Mouse (Mus musculus) stomach, embryonic 15.5 days (tissue): ENCODE data around the gene Taf1c. TPM values are rescaled to one million over a fixed set of nuclear protein-coding genes. Genes with fewer than 3 reads are reported as not detected.

Source experiments
- ATAC-seq: fragments of 200-750 bp; cut with Nextera tagmentation; 2 replicates; pipeline ENCODE4 v1.8.0; 2017; ENCODE audit warnings: low read depth, moderate number of reproducible peaks, moderate TSS enrichment; ENCODE audit not compliant: insufficient read depth, low FRiP score
- H3K27ac ChIP-seq: fragments of 300-500 bp; sonication (generic); 2 replicates; pipeline ENCODE4 v1.5.1; 2015; ENCODE audit warnings: mild to moderate bottlenecking, inconsistent platforms
- H3K27me3 ChIP-seq: fragments of 300-500 bp; sonication (generic); replicated peaks from 2 replicates; pipeline ENCODE4 v1.6.1; 2015; ENCODE audit warnings: inconsistent platforms
- H3K36me3 ChIP-seq: fragments of 300-500 bp; sonication (generic); 2 replicates; pipeline ENCODE4 v1.6.1; 2015; ENCODE audit warnings: inconsistent platforms
- H3K4me1 ChIP-seq: fragments of 300-500 bp; sonication (generic); 2 replicates; pipeline ENCODE4 v1.6.1; 2015; ENCODE audit warnings: inconsistent platforms
- H3K4me2 ChIP-seq: fragments of 300-500 bp; sonication (generic); 2 replicates; pipeline ENCODE4 v1.6.1; 2015; ENCODE audit warnings: mild to moderate bottlenecking, inconsistent platforms
- H3K4me3 ChIP-seq: fragments of 300-500 bp; sonication (generic); replicated peaks from 2 replicates; pipeline ENCODE4 v1.5.1; 2015; ENCODE audit warnings: inconsistent platforms
- H3K9ac ChIP-seq: fragments of 300-500 bp; sonication (generic); 2 replicates; pipeline ENCODE4 v1.6.1; 2015; ENCODE audit warnings: inconsistent platforms
- H3K9me3 ChIP-seq: fragments of 300-500 bp; sonication (generic); 2 replicates; pipeline ENCODE4 v1.6.1; 2016; ENCODE audit warnings: inconsistent platforms
- WGBS: fragments of 180-500 bp; shearing (Covaris S2); methylation state at CpG from one replicate; pipeline ENCODE4 v1.1.7; 2015; 5-methylcytosine and 5-hydroxymethylcytosine counted together
- polyA plus RNA-seq: library from polyadenylated mRNA; unstranded; fragments of >200 nt; fragmentation: Nextera tagmentation; extraction: Ambion mirVana; gene quantifications from 2 replicates; pipeline ENCODE4 v1.2.1, GENCODE M21; 2015

The Taf1c gene
- polyA plus RNA-seq, 1 experiment from 2014 or later = 9.7 TPM

GRCm38 (mm10) chr8:119635958-119636357 lies 30.9 kb upstream of the Taf1c start:
- 58% methylated on average over 2 of the region's 2 CpGs for WGBS
- Histone ChIP-seq H3K27ac (no peak overlapping the region), H3K4me1 (peaks cover 11% of the 10 kb centered on the region; the same call in 1 of the 2 replicates), H3K9ac (no peak overlapping the region), H3K36me3 (no peaks in the 10 kb centered on the region), H3K4me3 (no peak overlapping the region), H3K27me3 (peaks cover 12% of the 10 kb centered on the region; the same call in 1 of the 2 replicates), H3K9me3 (no peaks in the 10 kb centered on the region), H3K4me2 (no peak overlapping the region)
- ATAC-seq = no peak

DNA sequence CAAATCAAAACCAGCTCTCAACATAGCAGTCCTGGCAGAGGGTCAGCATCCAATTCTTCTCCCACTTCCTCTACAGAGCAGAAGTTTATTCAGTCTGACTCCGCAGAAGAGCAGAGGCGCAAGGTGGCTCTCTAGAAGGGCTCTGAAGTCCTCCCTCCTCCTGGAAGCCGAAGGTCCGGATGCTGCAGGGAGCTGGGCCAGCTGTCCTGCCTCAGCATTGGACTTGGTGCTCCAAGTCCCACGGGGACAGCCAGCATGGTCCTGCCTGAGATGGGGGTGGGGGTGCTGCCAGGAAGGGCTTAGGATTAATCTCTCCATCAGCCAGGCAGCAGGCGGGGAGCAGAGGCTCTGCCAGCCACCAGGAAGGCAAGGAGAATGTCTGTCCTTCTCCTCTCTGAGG lies 30.4 kb upstream of the Taf1c start, which contains the start of gene Kcng4:
Gene Kcng4 (minus strand): TSS at position 303 of the 400 bp plus-strand sequence.
- 32% methylated on average over 6 of the region's 6 CpGs for WGBS
- Histone ChIP-seq H3K4me3 (no peak within 1 kb of the TSS), H3K4me1 (peaks cover 11% of the 10 kb centered on the region; the same call in 1 of the 2 replicates), H3K9ac (no peak within 1 kb of the TSS), H3K27me3 (peaks cover 12% of the 10 kb centered on the region; the same call in 1 of the 2 replicates), H3K27ac (no peak within 1 kb of the TSS), H3K4me2 (no peak within 1 kb of the TSS), H3K9me3 (no peaks in the 10 kb centered on the region), H3K36me3 (no peaks in the 10 kb centered on the region)
- no peak for ATAC-seq

DNA sequence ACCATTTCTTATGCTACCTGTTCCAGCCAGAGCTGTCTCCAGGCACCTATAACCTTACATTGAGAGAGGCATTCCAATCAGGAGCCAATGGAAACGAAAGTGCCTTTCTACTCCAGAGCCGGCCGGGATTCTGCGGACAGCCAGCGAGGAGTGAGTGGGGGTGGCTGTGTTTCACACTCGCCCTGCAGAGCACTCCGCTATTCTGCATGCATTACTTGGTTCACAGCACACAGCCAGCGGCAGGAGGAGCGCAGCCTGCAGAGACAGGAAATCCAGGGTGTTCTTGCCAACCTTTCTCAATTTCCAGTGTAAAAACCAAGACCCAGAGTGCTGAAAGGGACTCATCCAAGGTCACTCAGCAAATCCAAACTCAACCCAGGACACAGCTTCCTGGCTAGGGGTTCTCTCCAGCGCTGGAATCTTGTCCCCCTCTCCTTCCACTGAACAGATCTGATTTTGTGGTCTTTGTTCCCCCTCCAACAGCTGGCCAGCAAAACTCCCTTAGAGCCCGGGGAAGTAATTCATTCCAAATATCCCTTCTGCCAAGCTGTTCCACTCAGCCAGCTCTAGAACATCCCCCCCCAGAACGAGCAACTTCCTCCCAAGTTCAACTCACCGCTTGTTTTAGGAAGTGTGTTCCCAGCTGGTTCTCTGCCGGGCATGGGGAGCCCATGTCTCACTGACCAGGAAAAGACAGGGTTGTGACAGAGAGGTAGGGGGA lies 29.8 kb upstream of the Taf1c start:
- H3K9ac ChIP-seq = no peak overlapping the region
- H3K27ac ChIP-seq = no peak overlapping the region
- H3K4me3 ChIP-seq = no peak overlapping the region
- no peaks in the 10 kb centered on the region for H3K9me3 ChIP-seq
- H3K4me2 ChIP-seq = no peak overlapping the region
- 33% methylated on average over 14 of the region's 14 CpGs for WGBS
- ATAC-seq = no peak
- H3K27me3 ChIP-seq = peaks cover 12% of the 10 kb centered on the region; the same call in 1 of the 2 replicates
- H3K36me3 ChIP-seq = no peaks in the 10 kb centered on the region
- peaks cover 11% of the 10 kb centered on the region; the same call in 1 of the 2 replicates for H3K4me1 ChIP-seq

DNA sequence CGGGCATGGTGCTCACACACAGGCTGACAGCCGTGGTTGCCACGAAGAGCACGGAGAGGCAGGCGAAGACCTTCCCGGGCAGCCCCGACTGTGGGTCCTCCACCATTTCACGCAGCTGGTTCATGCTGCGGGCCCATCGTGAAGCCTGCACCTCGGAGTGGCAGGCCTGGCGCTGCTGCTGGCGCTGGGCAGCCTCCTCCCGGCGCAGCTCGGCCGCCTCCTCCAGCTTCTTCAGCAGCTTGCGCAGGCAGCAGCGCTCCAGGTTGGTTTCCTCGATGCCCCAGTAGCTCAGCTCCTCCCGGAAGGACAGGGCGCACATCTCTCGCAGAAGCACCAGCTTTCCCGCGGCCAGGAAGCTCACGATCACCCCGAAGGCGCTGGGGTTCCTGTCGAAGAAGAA lies 27.9 kb upstream of the Taf1c start:
- Histone ChIP-seq H3K27ac (no peak overlapping the region), H3K36me3 (no peaks in the 10 kb centered on the region), H3K9ac (no peak overlapping the region), H3K4me1 (peaks cover 11% of the 10 kb centered on the region; the same call in 1 of the 2 replicates), H3K27me3 (peaks cover 12% of the 10 kb centered on the region; the same call in 1 of the 2 replicates), H3K4me3 (no peak overlapping the region), H3K4me2 (no peak overlapping the region), H3K9me3 (no peaks in the 10 kb centered on the region)
- ATAC-seq = no peak
- WGBS = 56% methylated on average over 29 of the region's 29 CpGs

- no peak for ATAC-seq
Observed at GRCm38 (mm10) chr8:119632246-119632645, 27.2 kb upstream of the Taf1c start.

DNA sequence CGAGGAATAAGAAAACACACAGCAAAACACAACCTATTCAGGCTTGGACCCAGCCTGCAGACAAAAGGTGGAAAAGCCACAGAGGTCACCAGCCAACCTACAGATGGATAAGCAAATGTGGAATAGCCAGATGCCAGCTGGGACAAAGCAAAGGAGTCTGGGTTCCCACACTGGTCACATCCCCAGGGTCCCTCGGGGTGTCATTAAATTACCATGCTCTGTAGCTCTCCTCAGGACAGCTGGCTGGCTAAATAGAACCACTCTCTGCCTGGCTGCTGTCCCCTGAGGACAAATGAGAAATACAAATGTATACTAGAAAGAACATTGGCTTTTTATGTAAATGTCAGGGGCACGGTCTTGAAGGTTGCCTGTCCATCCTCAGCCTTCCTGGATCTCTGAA lies 25.8 kb upstream of the Taf1c start:
- 50% methylated on average over 3 of the region's 3 CpGs for WGBS
- Histone ChIP-seq H3K36me3 (no peaks in the 10 kb centered on the region), H3K4me1 (peaks cover 6% of the 10 kb centered on the region; the same call in 1 of the 2 replicates), H3K27me3 (peaks cover 12% of the 10 kb centered on the region; the same call in 1 of the 2 replicates), H3K4me3 (no peak overlapping the region), H3K27ac (no peak overlapping the region), H3K9ac (no peak overlapping the region), H3K4me2 (no peak overlapping the region), H3K9me3 (no peaks in the 10 kb centered on the region)
- ATAC-seq = no peak

More at GRCm38 (mm10) chr8:119632246-119632645, 27.2 kb upstream of the Taf1c start:
- Histone ChIP-seq H3K9ac (no peak overlapping the region), H3K9me3 (no peaks in the 10 kb centered on the region), H3K27ac (no peak overlapping the region), H3K4me2 (no peak overlapping the region), H3K4me3 (no peak overlapping the region), H3K4me1 (peaks cover 11% of the 10 kb centered on the region; the same call in 1 of the 2 replicates), H3K27me3 (peaks cover 12% of the 10 kb centered on the region; the same call in 1 of the 2 replicates), H3K36me3 (no peaks in the 10 kb centered on the region)
- WGBS = 83% methylated on average over 9 of the region's 9 CpGs

DNA sequence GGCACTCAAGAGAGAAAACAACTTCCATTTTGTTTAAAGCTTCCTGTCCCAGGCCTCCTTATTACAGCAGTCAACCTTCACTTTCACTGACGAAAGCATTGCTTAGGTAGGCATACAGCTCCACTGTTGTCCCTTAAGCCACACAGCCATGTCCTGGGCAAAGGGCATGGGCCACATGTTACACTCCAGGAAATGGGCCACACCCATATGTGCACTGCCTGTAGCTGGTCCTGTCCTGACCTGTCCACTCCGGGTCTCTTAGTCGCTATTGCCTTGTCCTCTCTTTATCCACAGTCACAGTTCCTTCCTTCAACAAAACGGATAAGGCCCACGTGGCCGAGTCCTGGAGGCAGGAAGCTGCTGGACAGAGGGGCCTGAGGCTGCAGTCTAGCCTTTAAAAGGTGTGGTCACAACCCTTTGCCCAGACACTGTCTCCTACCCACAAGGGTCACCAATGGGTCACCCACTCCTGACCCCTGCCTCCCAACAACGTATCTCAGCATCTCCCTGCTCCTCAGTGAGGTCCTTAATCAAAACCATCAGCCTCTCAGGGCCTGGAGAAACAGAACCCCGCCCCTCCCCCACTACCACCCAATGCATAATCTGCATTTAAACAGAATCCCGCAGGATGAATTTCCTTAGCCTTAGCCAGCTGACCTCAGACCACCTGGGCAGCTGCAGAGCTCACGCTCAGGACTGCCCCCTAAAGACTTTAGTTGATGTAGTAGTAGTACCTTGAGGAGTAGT lies 22.8 kb upstream of the Taf1c start:
- Histone ChIP-seq H3K27me3 (0 out of 2 replicates have a peak, but pooled peaks cover 1% of the 10 kb centered on the region), H3K9ac (no peak overlapping the region), H3K4me3 (no peak overlapping the region), H3K4me1 (no peaks in the 10 kb centered on the region), H3K4me2 (no peak overlapping the region), H3K27ac (no peak overlapping the region), H3K9me3 (no peaks in the 10 kb centered on the region), H3K36me3 (no peaks in the 10 kb centered on the region)
- WGBS = 42% methylated on average over 10 of the region's 10 CpGs
- no peak for ATAC-seq

DNA sequence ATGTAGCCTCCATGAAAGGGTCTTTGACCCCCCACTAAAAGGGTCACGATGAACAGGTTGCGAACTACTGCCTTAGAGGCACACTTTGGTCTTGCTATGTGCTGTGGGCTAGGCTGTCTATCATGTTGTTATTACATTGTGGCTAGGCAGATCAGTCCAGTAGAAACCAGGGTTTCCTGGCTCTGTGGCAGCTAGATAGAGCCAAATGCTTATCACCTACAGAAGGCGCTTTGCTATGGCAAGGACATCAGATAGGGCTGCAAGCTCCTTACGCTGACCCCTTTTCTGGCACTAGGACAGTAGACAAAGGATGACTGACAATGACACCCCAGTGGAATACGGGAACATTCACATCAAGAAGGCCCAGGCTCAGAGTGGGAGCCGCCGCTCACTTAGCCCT lies 22.2 kb upstream of the Taf1c start:
- H3K27ac ChIP-seq = no peak overlapping the region
- H3K27me3 ChIP-seq = no peaks in the 10 kb centered on the region
- no peaks in the 10 kb centered on the region for H3K36me3 ChIP-seq
- no peak overlapping the region for H3K4me3 ChIP-seq
- 85% methylated on average over 7 of the region's 7 CpGs for WGBS
- no peak overlapping the region for H3K9ac ChIP-seq
- no peaks in the 10 kb centered on the region for H3K9me3 ChIP-seq
- no peaks in the 10 kb centered on the region for H3K4me1 ChIP-seq
- ATAC-seq = no peak
- H3K4me2 ChIP-seq = no peak overlapping the region

- Histone ChIP-seq H3K36me3 (no peaks in the 10 kb centered on the region), H3K9ac (no peak overlapping the region), H3K4me3 (no peak overlapping the region), H3K9me3 (no peaks in the 10 kb centered on the region), H3K4me2 (no peak overlapping the region), H3K4me1 (no peaks in the 10 kb centered on the region), H3K27ac (no peak overlapping the region), H3K27me3 (no peaks in the 10 kb centered on the region)
- no peak for ATAC-seq
- 78% methylated on average over 22 of the region's 22 CpGs for WGBS
Observed at GRCm38 (mm10) chr8:119625788-119626187, 20.8 kb upstream of the Taf1c start.

GRCm38 (mm10) chr8:119624916-119625315 lies 19.9 kb upstream of the Taf1c start:
- Histone ChIP-seq H3K9ac (no peak overlapping the region), H3K27ac (no peak overlapping the region), H3K4me2 (no peak overlapping the region), H3K4me3 (no peak overlapping the region), H3K36me3 (no peaks in the 10 kb centered on the region), H3K9me3 (no peaks in the 10 kb centered on the region), H3K27me3 (no peaks in the 10 kb centered on the region), H3K4me1 (no peaks in the 10 kb centered on the region)
- WGBS = 83% methylated on average over 7 of the region's 7 CpGs
- no peak for ATAC-seq

DNA sequence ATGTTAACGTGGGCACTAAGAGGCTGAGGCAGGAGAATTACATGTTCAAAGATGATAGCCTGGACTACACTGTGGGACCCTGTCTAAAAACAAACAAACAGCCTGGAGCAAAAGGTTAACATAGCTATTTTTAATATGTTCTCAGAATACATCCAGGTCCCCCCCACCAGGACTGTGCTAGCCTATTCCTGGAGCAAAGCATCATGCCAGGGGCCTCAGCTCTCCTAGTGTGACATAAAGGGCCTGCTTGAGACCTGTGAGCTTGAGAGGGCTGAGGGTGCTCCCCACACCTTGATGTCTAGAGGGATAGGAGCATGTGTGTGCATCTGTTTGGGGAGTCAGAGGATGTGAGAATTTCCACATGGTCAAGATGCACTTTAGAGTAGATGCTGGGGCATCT lies 18.7 kb upstream of the Taf1c start:
- H3K9me3 ChIP-seq = no peaks in the 10 kb centered on the region
- WGBS = 75% methylated on average over 1 of the region's 1 CpGs
- ATAC-seq = no peak
- no peaks in the 10 kb centered on the region for H3K36me3 ChIP-seq
- H3K9ac ChIP-seq = no peak overlapping the region
- H3K4me1 ChIP-seq = no peaks in the 10 kb centered on the region
- no peak overlapping the region for H3K4me2 ChIP-seq
- no peak overlapping the region for H3K27ac ChIP-seq
- no peaks in the 10 kb centered on the region for H3K27me3 ChIP-seq
- H3K4me3 ChIP-seq = no peak overlapping the region

GRCm38 (mm10) chr8:119623061-119623460 lies 18.0 kb upstream of the Taf1c start:
- no peak overlapping the region for H3K27ac ChIP-seq
- no peak overlapping the region for H3K4me3 ChIP-seq
- H3K27me3 ChIP-seq = no peaks in the 10 kb centered on the region
- H3K4me2 ChIP-seq = no peak overlapping the region
- H3K36me3 ChIP-seq = no peaks in the 10 kb centered on the region
- no peak for ATAC-seq
- no peaks in the 10 kb centered on the region for H3K4me1 ChIP-seq
- no peaks in the 10 kb centered on the region for H3K9me3 ChIP-seq
- WGBS = 86% methylated on average over 8 of the region's 8 CpGs
- H3K9ac ChIP-seq = no peak overlapping the region
